Mouse (Mus musculus) mouse embryonic stem cell (cell line): ENCODE measurements around the gene Dio1.

Experiments used
- in situ Hi-C, 2 experiments: fragments of 300-500 bp; cut with MboI; formaldehyde crosslinking; loops; 1 replicate in 1 of 2; 3 replicates in 1 of 2; pipeline ENCODE4 v1.14.3; 2019 to 2020; ENCODE audit warnings: low sequenced_read_pairs in 2 of 2, low pct_unique_long_range_greater_than_20kb in 1 of 2, mixed read lengths in 1 of 2; ENCODE audit not compliant: unreplicated experiment in 1 of 2

Gene Dio1

DNA sequence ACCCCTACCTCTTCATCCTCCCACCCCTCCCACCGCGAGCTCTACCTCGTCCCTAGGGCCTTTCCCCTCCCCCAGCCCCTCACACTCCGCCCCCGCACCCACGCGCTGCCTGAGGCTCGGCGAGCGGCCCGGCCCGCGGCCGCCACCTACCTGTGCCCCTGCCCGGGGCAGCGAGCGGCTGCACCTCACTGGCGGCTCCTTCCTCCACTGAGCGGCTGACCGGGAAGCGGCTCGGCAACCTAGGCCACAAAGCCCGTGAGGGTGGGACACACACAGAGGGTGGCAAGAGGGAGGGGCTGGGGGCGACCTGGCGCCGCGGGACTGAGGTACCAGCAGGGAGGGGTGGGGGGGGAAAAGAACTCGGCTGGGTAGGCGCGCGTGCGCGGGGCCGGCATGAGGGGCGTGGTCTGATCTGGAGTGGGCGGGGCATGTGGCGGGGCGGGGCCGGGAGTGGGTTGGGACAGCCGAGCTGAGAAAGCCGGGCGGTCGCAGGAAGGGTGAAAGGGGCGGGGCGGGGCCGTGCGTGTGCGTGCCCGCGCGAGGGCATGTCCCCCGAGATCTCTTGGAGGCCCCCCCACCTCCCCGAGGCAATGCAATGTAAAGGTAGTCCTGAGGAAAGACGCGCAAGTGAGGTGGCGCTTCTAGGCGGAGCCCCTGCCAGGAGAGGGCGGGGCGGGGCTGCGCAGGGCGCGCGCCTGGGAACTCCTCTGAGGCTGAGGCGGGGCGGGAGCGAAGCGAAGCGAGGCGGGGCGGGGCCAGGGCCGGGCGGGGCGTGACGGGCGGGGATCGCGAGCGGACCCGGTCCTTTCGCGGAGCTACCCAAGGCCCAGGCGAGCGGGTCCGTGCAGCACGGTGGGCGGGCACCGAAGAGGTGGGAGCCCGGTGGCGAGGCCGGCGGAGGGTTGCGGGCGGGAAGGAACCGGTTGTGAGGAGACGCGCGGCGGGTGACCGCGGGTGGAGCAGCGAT lies 53.6 kb downstream of the Dio1 start, which contains the start of the genes Lrrc42 and Hspb11:
Gene Lrrc42, minus strand, starts transcription at position 408 of the 967 bp plus-strand sequence.
Gene Hspb11, plus strand, starts transcription at position 469 of the 967 bp plus-strand sequence.
- in situ Hi-C loops = loop anchor here in 1 of 2 experiments (10.0 kb wide), 1 partner anchor 91 kb away; no protein-coding TSS in a partner anchor

DNA sequence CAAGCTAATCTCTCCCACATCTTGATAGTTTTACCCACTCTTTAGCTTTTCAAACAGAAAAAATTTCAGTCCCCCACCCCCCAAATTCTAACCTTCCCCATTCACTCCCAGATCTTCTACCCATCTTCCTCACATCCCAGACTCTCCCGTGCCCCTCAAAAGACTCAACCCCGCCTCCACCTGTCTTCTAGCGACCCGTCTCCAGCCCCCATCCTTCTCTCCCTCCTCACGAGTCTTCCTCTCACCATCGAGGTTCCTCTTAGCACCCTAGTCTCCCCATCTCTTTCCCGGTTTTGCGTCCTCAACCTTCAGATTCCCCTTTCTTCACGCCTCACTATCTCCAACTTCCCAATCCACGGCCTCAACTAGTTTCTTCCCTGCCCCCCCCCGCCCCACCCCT lies 54.4 kb downstream of the Dio1 start:
- in situ Hi-C loops = loop anchor here in 1 of 2 experiments (10.0 kb wide), 1 partner anchor 92 kb away; no protein-coding TSS in a partner anchor

DNA sequence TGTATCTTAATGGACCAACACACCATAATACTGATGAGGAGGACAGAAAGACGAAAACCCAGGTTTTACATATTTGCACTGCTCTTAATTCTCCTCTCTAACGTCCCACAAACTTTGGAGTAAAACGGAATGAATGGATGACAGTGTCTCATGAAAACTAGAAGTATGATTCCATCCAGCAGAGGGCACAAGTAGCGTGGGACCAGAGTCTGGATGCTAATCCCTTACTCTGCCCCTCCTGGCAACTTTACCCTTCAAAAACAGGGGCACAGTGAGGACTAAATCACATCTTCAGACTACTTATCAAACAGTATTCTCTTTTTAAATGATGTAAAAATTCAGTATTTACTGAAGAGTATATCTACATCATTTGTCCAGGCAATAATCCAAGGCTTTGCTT lies 56.5 kb downstream of the Dio1 start:
- in situ Hi-C loops = loop anchor here in 1 of 2 experiments (10.0 kb wide), 1 partner anchor 94 kb away; no protein-coding TSS in a partner anchor

DNA sequence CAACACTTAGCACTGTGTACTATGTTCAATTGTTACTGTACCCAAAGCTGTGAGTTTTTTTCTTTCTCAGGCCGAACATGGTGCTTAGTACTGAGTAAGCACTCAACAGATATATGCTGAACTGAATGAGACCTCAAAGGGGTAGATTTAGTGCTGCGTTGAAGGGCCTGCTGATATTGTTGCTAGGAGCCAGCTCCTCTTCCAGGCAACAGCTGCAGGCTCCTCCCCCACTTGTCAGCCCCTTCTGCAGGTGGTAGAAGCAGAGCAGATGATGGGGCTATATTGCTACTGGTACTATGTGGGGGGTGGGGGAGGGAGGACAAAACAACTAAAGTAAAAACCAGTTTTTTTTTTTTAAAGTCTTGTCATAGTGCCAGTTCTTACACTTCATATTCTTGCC lies 57.5 kb downstream of the Dio1 start:
- in situ Hi-C loops = no loop called here

DNA sequence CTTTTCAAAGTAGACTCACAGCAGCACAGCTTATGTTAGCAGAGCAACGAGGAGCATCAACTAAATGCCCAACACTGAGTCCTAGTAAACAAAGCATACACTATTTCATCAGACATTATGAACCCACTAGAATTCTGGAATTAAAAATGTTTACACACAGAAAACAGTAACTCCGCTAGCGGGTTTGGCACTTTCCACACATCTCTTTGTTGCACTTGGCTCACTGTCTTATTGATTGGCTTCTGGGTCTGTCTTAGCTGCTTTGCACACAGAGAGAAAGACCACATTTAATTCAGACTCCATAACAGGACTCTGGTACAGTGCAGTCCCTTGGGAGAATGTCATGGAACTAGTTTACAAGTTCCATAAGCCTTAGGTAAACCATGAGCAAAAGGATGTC lies 58.9 kb downstream of the Dio1 start:
- in situ Hi-C loops = no loop called here

DNA sequence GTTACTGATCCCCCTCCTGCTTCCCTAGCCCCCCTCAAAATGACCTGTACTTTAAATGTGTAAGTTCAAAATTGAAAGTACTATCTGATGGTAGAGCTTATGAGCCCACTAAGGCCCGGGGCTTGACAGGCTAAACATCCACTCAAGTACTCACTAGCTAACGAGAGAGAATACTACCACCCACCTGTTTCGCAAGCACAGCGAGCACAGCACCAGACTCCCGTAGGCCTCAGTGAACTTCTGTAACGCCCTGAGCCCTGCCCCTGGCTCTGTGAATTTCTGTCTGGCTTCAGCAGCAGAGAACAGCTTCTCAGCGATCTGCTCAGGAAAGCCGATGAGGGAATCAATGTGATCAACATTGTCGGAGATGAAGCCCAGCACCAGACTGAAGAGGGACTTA lies 59.9 kb downstream of the Dio1 start:
- in situ Hi-C loops = no loop called here

DNA sequence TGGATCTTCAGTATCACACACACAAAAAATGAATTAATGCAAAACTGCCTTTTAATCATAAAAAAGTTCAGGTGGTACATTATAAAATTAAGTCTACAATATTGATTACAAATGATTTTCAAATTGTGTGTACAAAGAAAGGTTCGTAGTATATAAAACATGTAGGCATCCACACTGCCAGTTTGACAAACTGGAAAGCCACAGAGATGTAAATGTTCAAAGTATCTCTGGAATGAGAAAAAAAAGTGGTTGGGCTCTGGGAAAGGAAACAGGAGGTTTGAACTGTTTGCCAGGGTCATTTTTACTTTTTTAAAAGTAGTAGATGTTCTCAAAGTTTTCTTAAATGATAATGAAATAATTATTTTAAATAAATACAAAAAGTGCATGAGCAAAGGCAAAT lies 60.9 kb downstream of the Dio1 start:
- in situ Hi-C loops = no loop called here

DNA sequence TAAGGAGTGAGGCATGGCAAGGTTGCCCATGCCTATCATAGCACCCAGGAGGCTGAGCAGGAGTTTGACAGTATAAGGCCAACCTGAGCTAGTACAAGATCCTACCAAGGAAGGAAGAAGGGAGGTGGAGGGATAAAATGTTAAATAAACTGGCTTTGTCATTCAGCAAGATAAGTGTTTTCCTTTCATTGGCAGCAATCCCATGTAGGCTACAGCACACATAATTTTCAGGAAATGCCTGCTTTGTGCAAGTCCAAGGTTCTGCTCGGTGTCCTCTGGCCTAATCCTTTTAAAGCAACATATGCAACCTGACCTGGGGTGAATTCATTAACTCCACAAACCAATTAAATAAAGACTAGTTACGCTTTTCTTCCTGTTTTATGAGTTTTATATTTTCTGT lies 61.6 kb downstream of the Dio1 start:
- in situ Hi-C loops = no loop called here

DNA sequence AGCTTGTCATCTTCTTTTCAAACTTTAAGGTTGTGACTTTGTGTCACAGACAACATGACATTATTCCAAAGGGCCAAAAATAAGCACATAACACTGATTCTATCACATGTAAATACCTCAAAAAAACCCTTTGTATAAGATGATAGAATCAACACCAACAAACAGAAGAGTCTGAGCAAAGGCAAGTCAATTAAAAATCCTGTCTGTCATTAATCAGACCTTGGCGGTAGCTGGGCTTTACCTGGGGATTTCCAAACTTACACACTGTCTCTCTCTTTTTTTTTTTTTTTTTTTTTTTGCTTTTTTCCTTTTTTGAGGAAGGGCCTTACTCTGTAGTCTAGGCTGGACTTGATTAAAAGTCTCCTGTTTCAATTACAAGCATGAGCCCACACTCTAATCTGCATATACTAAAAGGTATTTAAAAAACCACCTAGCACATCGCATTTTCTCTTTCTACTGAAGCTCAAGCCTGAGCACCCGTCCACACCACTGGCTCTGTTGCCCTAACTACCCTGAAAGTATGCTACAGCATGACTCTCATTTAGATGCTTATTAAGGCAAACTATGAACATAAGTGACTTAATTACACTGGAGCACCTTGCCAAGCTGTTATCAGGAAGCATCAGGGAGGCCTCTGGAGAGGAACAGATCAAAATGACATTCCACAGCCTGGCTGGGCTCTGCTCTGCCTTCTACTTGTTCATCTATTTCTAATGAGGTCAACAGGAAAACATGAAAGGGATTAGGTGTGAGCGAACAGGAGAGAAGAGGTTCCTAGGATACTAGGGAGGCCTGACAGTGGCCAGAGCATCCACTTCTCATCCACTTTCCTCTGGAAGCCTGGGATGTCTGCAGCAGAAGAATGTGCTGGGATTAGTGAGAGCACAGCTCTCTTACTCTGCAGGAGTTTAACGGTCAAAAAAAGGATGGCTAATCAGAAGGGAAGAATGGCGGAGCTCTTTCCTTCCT lies 63.3 kb downstream of the Dio1 start:
- in situ Hi-C loops = no loop called here
